Mouse (Mus musculus): ENCODE measurements around the gene Msx1. TPM values are rescaled to one million over a fixed set of nuclear protein-coding genes. Genes with fewer than 3 reads are reported as not detected.

The Msx1 gene
- total RNA-seq, 2 experiments from 2014 or later = 1.1 to 2.1 TPM

DNA sequence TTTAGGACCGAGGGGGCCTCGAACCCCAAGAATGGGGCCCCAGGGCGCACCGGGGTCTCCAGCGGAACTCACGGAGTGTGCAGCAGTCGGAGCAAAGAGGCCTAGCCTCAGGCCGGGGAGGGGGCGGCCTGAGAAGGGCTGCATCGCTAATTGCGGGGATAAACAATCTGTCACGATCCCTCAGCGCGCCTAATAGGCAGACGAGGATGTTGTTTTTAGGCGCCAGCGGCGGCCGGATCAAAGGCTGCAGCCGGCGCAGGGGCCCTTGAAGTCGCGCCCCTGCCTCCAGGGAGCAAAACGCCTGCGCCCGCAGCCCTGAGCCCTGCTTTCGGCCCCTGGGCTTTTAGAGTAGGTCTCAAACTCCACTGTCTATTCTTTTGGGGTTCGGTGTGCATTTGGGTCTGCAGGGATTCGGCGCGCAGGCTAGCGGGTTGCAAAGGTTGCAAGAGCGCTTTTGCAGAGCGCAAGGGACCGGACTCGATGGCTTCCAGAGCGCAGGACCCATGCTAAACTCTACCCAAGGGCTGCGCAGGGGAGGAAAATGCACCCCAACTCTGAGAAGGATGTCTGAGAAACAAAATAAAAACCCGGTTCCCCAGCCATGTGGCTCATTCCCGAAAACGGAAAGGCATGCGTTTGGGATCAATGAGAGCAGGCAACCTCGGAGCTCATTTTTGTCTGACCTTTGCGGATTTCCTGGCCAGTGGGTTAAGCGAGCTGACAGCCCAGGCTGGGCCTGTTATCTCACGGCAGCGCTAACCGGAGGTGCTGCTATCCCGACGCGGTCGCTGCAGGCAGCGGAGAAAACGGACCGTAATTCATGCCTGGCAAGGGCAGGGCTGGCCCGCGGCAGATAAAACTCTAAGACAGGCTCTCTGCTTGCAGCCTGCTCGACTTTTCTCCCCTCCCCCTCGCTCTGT, 2.6 kb upstream of the Msx1 start:
- DNase-seq (ENCODE audit: low spot score in 2 of 2) = no peak

DNA sequence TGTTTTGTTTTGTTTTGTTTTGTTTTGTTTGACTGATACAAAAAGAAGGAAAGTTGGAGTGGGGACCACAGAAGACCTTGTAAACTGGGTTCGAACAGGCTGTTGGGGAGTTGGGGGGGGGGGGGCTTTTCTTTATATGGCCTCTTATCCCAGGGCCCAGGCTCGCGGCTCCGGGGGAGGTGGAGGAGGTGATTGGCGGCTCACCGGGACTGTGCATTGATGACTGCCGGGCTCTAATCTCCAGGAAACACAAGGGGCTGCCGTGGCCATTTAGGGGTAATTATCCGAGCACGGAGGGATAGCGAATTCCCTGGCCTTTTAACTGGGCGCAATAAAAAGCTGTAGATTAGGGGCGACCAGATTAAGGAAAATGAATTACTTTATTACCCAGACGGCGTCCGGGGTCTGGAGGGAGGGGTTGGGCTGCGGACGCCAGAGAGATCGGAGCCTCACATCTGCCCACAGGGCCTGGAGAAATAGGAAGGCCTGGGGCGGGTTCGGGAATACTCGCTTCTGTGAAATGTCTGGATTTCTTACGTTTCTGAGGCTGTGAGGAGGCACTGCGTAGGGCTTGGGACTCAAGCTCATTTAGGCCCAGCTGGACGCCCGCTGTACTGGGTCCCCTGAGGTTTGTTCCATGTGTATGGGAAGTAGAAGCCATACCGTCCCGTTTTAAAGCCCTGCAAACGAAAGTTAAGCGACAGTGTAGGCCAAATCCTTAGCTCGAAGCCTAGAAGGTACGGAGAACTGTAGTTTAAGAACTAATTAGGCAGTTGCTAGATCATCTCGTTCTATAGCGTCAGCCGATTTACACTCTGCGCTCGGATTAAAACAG, 1.4 kb upstream of the Msx1 start:
- DNase-seq (ENCODE audit: low spot score in 2 of 2) = no peak

DNA sequence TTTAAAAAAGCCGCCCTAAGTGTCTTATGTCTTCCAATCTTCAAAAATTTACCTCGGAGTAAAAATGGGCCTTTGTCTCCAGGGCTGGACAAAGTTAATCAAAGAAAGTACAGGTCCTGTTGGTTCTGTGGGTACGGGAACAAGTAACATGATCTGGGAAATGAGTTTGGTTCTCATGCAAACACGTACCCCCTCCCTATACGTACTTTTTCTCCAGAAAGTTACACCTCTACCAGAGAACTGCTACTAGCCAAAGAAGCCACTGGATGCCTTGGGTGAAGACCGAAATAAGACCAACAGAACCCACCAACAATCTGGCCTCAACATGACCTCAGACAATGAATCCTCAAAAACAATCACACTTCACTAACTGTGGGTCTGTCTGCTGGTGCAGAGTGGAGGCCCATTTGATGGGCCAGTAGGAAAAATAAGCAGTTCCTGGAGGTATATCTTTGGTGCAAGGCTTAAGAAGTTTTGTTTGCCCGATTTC, 773 bp upstream of the Msx1 start:
- no peak for DNase-seq (ENCODE audit: low spot score in 2 of 2)

DNA sequence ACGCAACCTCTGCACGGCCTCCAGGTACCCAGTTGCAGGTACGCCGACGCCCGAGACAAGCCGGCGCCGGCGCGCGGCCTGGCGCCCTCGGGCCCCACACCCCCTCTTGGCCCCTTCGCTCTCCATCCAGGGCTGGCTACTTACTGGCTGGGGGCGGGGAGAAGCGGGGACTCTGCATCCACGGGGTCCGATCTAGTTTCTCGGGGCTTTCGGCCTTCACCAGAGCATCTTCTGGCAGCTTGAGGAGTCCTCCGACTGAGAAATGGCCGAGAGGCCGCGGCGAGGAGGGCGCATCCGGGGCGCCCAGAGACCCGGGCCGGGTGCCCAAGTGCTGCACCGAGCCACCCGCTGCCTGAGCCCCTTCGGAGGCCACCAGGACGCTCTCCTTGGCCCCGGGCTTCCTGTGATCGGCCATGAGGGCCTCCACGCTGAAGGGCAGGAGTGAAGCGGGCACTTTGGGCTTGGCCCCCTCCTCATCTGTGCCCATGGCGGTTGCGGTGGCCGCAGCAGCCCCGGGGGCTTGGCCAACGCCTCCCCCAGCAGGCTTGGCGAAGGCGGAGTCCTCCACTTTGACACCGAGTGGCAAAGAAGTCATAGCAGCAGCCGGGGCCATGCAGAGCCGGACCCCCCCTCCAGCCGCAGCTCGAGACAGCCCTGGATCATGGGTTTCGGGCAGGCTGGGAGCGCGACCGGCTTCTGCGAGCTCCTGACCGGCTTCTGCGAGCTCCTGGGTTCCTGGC, 492 bp downstream of the Msx1 start:
- no peak for DNase-seq (ENCODE audit: low spot score in 2 of 2)

DNA sequence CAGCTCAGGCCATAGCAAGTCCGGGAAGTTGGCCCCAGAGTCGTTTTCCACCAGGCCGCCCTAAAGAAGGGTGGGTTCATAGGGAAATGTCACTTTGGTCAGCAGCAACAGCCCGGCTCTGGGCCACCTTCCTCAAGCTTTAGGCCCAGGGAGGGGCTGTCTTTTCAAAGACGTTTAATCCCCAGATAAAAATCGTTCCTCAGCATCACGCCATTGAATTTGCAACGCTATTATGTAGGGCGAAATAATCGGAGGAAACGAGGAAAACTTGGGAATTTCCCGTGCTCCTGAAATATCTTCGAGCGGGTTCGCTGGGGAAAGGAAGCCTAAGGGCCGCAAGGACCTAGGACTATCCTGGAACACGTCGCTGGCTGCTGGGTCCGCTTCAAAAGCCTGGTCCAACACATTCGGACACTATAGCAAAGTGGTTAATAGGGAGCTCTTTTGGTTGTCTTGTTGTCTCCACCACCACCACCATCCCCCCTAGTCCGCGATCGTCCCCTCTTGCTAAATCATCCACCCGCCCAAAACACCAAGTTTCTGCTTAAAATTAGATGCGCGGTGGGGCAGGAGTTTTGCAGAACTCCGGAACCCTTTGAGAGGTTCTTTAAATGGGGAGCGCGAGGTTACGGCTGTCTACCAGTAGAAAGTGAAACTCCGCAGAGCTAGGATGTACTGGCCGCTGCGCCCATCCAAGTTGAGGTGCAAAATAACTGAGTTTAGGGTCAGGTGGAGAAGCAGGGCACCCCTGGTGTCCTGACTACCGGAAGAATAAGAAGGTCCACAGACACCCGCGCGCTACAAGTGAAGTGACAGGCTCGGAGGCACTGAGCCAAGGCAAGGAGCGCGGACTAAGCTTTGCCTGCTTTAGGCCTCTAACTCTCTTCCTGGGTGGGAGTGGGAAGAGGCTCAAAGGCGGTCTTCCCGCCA, 1.3 kb downstream of the Msx1 start:
- no peak for DNase-seq (ENCODE audit: low spot score in 2 of 2)

DNA sequence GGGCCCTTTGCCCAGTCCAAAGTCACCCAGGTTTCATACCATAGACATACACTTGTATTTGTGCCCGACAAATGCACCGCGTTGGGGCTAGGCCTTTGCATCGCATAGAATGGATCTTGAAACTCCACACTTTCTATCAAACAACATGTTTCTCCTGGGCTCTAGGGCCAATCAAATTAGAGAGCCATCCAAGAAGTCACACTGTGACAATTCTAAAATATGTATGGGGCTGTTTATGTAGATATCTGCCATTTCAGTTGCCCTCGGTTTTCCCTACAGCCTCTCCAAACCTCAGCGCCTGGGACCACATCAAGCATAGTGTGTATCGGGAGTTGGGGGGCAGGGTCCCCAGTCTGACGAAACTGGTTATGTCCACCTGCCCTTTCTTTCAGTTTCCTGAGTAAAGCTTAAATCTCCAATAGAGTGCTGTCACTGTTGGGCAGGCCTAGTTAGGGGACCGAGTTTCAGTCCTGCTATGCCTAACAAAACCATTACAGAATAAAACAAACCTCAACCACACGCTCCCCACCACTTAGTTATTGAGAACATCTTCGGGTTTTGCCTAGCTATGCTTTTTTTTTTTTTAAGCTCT, 2.2 kb downstream of the Msx1 start:
- DNase-seq (ENCODE audit: low spot score in 2 of 2) = no peak

DNA sequence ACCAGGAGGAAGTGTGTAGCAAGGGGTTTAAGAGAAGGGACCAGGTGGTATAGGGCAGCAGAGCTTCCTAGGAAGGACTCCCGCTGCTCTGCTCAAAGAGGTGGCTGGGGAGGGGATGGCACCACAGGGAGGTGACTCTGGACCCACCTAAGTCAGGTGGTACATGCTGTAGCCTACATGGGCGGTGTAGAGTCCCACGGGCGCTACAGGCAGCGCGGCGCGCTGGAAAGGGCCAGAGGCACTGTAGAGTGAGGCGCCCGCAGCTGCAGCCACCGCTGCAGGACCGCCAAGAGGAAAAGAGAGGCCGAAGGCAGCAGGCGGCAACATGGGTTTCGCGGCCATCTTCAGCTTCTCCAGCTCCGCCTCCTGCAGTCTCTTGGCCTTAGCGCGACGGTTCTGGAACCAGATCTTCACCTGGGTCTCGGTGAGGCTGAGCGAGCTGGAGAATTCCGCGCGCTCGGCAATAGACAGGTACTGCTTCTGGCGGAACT, 3.2 kb downstream of the Msx1 start:
- no peak for DNase-seq (ENCODE audit: low spot score in 2 of 2)

DNA sequence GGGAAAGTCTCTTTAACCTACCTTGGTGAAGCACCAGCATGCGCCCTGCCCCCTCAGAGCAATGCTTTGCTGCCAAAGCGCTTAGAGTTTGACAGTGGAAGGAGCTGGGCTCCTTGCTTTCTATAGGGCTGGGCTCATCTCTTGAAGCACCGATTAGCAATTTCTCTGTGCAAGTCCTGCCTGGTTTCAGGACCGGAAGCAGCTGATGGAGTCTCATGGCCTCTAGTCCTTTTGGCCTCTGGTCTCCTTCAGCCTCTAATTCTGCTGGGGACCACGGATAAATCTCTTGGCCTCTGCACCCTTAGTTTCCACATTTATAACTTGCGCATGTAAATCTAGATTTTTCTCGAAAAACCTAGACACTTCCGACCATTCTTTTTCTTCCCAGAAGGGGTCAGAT, 3.7 kb downstream of the Msx1 start:
- DNase-seq (ENCODE audit: low spot score in 2 of 2) = no peak

DNA sequence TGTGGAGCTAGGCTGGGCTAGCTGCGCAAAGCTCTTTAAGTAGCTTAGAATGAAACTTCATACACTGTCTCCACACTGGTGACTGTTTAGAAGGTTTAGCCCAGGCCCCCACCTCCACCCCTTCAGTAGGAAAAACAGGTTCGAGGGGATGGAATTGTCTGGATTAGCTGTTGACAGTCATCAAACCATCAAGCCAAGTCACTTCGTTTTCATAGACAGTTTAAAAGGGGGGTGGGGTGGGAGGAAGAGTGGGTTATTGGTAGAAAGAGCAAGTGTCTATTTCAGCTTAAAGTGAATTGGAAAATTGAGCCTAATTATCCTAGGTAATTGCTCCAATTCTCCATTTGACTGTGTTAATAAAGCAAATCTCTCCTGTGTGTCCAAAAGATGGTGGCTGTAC, 4.4 kb downstream of the Msx1 start:
- no peak for DNase-seq (ENCODE audit: low spot score in 2 of 2)

DNA sequence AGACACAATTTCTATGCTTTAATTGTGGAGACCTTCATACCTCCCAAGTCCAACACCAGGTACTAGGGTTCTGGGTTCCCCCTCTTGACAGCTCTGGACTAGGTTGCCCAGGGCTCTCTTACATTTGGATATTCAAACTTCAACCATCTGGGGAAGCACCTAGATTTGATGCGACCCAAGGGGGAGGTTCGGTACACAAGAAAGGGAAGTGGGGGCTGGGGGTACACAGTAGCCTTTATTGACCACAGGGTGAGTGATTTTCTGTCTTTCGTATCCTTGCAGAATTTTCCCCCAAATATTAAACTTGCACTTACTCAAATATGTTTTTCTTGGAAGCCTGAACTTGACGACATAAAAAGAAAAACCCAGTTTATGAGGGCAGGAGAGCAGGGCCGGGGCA, 4.8 kb downstream of the Msx1 start:
- no peak for DNase-seq (ENCODE audit: low spot score in 2 of 2)

DNA sequence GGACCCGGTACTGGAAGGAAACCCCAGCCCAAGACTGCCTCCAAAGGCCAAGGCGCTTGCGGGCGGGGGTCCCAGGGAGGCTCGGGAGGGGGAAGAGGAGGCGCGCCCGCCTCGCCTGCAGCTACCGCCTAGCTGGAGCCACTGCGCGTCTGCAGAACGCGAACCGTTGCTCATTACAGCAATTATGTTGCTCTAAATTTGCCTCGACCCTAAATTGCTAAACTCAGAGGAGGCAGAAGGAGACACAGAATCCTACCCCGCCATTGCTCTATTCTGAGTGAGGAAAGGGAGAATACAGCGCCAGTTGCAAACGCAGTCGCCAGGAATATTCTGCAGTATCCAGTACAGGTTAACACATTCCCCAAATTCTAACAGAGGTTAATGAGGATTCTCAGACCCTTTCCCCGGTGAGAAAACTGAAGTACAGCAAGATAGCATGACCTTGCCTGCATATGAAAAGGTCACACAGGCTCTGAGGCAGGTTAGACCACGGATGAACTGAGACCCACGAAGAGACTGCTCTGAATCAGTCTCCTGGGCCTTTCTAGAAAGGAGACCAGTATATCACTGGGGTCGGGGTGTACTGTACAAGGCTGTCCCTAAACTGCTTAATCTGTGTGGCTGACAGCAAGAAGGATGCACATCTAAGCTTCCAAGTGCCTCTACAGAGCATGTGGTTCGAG, 5.7 kb downstream of the Msx1 start:
- DNase-seq (ENCODE audit: low spot score in 2 of 2) = no peak

DNA sequence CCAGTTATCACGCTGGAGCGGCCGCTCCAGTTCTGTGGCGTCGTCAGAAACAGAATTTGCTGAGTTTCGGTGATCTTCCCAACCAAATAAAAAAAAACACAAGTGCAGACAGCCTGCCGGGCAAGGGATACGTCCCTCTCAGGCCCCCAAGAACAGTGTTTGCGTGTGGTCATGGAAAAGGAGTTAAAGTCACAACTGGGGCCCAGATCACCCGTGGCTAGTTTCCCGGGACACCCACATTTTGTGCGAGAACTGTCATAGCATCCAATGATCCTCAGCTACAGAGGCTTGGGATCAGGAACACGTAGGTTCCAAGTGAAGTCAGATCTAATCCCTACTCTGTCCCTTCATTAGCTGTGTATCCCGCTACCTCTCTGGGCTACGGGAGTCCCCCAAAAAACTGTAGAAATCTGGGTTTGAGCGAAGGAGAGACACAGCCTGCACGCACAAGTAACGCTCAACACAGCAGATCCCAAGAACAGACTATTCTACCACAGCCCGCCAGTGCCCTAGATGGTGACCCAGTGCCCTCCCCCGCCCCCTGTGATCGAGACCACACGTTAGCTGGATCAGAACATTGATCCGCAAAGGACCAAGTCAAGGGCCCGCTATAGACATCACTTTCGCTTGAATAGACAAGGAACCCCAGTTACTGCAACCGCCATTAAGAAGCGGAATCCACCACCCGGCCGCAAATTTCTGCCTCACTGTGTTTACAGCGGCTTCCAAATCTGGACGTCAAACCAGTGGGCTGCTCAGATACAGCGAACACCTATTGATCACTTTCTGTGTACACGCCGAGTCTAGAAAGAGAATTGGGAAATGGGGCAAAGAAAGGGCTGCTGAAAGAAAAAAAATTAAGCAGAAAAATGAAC, 6.5 kb downstream of the Msx1 start:
- DNase-seq (ENCODE audit: low spot score in 2 of 2) = no peak

DNA sequence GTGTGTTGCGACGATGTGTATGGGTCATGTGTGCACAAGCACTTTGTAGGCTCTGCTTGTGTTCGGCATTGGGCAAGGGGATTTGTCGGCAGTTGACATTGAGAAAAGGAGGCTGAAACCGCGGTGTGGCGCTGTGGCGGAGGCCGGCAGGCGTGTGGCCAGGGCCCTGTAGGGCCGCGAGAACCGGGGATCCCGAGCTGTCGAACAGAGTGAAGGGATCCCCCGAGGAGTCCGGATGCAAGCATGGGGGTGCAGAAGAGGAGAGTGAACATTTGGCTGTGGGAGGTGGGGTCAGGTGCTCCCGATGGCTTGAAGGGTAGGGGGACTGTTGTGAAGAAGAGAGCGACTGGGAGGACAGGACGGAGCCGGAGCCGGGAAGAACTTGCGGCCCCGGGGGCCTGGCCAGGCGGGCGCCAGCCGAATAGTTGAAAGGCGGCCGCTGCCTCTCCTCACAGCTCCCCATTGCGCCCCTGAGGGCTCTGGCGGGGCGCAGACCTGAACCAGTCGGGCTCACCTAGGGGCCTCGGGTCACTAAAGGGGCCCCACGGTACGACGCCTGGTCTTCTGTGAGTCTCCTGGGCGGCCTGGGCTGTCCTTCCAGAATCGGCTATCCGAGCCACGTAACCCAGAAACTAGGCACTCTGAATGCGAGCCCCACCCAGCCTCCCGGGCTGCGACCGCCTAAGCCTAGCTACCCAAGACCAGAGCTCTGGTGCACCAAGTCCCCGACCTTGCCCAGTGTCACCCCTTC, 7.3 kb downstream of the Msx1 start:
- peak; percentile 32 to 49 for DNase-seq (ENCODE audit: low spot score in 2 of 2)

DNA sequence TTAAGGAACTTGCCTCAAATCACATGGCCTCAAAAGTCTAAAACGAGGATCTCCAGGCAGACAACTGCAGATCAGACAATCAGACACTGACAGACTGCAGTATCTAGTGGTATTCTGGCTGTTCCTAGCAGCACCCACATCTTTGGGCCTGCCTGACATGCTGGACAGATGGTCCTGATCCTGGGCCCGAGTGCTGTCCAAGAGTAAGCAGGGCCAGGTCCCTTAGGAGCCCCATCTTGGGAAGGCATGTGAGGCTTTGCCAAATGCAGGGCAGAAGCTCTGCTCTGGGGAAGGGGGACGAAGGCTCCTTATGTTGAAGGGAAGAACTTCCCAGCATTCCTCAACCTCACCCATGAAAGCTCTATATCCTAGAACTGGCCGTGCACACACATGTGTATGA, 8.5 kb downstream of the Msx1 start:
- DNase-seq (ENCODE audit: low spot score in 2 of 2) = no peak

DNA sequence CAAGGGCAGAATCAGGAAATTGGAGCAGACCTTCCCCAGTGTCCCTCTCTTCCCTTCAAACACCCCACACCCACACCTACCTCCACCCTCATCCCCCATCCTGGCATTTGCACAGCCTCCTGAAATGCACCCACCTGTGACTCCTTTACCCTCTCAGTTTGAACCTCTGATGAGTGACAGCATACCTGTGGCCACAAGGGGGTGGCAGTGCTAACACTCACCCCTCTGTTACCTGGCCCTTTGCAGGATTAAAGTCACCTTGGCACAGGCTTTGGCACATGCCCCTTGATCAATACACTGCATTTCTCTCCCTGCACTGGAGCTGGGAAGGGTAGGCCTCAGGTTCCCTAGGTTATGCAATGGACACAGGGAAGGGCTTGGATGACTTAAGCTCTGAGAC, 10.2 kb downstream of the Msx1 start:
- DNase-seq (ENCODE audit: low spot score in 2 of 2) = no peak

DNA sequence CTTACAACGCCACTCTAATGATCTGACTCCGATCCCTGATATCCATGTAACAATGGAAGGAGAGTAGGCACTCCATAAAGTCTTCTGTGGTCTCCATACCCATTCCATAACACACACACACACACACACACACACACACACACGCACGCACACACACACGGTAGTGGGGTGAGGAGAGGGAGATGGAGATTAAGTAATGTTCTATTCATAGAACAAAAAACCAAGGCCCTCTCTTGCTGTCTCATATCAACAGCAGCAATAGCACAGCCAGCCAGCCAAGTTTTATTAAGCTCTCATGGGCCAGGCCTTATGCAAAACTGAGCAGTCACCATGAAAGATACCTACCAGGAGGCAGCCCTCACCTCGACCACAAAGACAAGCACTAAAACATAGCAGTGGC, 19.1 kb downstream of the Msx1 start:
- DNase-seq (ENCODE audit: low spot score in 2 of 2) = no peak

DNA sequence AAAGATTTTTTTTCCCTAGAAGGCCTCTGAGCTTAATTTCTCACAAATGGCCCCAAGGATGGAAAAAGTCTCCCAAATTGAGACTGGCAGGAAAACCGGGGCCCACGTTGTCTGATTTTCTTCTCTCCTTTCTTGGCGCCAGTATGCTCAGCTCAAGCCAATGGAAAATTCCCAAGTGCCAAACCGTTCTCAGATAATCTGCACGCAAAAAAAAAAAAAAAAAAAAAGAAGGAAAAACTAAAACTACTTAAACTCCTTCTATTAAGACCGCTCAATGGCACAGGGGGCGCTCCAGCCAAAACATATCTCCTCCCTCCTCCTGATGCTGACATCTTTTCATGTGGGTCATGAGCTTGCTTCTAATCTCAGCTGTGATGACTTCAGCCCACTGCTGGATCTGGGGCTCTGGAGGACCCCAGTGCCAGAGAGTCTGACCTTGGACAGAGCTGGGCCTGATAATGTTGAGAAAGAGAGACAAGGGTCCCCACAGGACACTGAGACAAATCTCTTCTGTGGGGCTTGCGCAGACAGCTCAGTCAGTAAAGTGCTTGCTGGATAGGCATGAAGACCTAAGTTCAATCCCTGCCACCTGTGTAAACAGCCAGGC, 19.8 kb downstream of the Msx1 start:
- DNase-seq (ENCODE audit: low spot score in 2 of 2) = no peak

All from adrenal gland, adult 18-20 months (tissue).